Mouse (Mus musculus): ENCODE measurements at regions not wholly inside any gene's neighbourhood (a gene's known extent, or its start where the extent isn't known, plus 50 kb on each side); places are given as distances from the start of the nearest gene placed in this dataset.

DNA sequence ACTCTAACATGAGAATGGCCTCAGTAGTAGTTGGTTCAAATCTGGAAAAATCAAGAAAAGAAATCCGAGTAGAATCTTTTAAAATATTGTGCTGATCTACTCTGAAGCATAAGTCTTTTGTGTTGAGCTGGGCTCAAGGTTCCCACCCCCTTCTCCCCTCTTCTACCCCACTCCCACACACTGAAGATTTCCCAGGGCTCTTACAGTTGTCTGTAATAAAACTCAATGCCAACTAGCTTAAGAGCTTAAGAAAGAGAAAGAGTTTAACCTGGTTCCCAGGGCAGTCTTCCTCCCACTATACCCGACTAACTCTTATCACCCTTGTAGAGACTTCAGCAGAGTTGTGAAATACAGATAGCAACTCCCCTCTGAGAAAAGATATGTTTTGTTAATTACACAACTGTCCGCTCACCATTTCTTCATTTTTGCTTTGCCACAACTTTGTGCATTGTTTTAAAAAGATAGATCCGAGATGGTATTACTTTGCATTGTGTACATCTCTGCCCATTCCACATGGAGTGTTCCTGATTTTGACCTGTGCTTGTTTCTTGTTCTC is 94.0 kb upstream of the Cpeb2 start:
- no peak for DNase-seq

DNA sequence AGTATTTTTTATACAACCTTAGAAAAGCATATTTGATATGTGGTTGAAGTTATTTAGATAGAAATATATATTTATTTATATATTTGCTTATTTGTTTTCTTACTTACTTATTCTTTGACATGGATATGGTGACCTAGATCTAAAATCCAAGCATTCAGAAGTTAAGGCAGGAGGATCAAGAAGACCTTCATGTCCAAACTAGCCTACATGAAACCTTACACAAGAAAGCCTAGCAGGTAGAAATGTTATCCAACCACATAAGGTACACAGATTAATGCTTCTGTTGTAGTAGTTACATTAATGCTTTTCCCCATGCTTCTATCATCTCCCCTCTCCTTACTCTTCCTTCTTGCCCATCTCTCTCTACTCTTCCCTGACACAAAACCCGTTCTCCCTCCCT is 93.2 kb upstream of the Cpeb2 start:
- no peak for DNase-seq

DNA sequence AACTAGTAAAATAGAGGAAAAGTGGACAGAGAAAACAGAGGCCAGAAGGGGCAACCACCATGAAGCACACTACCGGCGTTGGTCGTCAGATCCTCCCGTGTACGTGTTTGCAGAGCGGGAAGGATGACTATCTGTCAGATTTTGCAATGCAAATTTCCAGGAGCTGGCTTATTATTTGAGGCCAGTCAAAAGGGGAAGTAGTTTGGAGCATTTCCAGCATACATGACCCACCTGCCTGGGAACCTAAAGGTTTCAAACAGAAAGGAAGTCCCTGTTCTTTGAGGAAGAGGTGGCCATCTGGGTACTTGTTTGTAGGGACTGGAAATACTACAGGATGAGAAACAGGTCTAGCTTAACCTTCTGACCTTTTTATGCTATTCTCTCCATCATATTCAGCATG is 87.0 kb upstream of the Cpeb2 start:
- no peak for DNase-seq

DNA sequence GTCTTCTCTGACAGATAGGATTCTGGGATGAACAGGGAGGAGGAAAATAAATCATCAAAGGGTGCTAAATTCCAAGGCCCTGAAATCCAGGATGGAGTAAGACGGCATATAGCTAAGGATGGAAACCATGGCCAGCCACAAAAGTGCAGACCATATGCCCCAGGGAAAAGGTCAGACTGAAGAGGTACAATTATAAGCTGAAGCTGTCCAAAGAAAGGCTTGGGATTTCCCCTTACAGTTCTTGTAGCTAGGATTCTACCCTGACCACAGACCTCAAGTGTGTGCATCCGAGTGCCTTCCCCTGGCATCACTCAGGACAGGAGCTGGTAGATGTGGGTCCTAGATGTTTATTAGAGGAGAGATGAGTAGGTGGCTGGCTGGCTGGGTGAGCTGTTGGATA is 86.0 kb upstream of the Cpeb2 start:
- DNase-seq = no peak

DNA sequence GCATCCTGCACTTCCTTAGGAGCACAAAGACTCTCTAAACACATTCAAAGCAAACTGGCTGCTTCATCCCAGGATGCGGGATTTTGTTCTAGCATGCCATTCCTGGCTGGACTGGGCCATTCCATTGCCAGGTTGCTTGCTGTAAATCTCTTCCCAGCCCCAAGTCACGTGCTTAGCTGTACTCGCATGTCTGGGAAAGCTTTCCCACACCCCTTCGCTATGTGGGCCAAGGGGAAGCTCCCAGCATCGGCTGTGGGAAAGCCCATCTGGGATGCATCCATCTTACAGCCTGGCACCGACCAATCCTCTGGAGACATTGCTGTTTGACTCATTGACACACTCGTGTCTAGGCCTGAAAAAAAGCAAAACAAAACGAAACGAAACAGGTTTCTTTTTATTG is 84.5 kb upstream of the Cpeb2 start:
- no peak for DNase-seq

DNA sequence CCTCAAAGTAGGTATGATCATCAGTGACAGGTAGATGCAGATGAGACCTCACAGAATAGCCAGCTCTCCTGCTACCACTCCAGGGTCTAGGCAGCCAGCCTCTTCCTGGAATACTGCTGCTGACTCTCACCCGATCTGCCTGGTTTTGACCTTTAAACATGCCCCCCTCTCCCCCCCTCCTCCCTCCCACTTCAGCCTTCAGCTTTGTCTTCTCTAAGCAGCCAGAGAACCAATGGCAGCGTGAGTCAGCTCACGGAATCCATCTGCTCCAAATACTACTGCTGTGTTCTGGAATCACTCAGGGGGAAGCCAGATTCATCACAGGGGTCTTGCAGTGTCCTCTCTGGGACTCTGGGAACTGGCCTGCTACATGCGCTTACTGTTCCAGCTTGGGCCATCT is 83.4 kb upstream of the Cpeb2 start:
- peak; percentile 13 to 16 for DNase-seq

DNA sequence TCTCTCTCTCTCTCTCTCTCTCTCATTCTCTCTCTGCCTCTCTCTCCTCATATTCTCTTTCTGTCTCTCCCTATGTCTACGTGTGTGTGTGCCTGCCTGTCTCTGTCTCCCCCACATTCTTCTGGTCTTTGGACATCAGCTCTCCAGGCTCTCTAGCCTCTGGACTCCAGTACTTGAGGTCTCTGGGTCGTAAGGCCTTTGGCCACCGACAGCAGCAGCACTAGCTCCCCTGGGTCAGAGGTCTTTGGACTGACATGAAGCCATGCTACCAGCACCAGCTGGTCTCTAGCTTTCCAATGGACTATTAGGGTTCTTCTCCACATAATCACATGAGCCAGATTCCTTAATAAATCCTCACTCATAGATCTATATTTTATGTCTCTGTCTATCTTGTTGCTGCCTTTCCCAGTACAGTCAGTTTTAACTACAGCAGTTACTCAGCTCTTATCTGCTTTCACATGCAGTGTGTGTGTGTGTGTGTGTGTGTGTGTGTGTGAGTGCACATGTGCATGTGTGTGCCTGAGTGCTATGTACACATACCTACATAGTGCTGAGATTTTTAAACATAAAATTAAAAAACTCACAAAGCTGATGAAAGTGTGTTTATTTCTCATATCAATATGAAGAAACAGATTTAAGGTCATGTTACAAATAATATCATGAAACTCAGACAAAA is 81.7 kb upstream of the Cpeb2 start:
- DNase-seq = peak; percentile 68 to 75

DNA sequence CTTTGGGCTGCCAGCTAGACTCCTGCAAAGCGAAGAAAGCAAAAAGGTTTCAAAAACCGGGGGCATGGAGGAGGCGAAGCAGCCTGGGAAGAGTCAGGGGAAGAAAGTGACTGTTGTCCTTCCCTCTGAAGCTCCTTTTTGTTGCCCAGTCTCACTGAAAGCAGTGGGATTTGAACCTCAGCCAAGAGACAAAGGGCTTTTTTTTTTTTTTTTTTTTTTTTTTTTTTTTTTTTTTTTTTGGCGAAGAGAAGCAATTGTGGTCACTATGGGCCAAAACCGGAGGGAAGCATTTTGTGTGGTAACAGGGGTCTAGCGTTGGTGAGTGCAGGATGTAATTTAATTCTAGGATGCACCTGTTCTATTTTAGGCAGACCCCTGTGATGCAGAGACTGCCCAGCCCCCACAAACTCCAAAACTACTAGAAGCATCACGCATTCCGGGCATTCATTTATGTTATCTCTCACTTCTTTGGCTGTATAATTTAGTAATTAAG is 80.8 kb upstream of the Cpeb2 start:
- peak; percentile 20 to 21 for DNase-seq

DNA sequence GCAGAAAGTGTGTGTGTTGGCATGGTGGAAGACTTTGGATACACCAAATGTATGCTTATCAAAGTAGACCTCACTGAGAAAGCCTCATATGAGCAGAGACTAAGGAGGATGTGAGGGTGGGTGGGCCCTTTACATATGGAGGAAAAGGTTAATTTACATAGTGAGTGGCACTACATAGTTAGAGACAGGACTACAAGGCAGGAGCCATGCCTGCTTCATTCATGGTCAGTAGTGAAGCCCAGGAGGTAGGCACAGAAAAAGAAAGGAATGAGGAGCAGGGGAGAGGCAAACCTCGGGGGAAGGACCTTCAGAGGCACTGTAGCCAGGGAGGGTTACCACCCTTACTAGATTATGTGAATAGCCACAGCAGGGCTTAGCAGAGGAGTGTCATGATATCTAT is 80.1 kb upstream of the Cpeb2 start:
- no peak for DNase-seq

DNA sequence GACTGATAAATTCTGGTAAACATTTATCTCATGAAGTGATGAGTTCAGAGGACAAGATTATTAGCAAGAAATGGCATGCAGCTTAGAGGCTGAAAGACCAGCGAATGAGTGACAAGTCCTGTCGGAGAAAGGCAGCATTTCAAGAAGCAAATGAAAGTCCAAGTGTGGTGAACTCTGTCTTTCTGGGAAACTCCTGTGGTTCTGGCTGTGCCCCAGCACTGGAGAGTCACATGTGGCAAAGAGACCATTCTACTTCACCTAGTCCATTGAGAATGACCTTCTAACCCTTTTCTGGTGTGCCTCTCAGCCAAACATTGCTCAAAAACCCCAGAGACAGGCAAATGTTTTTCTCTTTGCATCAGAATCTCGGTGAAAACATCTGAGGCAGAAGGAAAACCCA is 76.2 kb upstream of the Cpeb2 start:
- peak; percentile 81 to 88 for DNase-seq

DNA sequence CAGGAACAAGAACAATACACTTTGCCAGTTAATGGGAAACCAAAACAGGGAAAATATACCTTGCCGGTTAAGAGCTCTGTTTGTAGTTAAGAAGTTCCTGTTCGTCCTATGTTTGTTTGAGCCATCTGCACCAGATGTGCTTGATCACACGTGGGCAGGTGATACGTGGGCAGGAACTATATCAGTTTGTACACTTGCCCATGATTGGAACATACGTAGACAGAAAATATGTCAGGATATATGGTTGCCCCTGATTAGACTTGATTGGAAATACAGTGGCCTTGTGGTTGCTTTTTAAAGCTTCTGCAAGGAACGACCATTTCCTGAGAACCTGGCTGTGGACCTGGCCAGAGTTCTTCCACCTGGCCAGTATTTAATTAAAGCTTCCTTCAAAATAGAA is 72.8 kb upstream of the Cpeb2 start:
- no peak for DNase-seq

DNA sequence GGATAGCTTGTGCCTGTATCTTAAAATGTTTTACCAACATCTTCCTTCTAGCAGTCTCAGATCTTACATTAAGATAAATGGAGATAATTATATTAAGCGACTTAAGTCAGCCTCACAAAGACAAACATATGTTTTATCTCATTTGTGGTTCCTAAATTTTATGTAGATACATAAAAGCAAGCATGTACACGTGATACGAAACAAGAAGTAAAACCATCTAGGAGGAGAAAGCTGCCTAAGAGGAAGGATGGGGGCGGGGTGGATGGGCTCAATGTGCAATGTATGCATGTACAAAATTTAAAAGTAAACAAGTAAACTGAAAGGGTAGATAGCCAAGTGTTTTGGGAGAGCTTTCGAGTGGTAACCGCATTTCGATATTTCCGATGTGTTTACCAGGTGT is 51.5 kb upstream of the Cpeb2 start:
- no peak for DNase-seq
